Comparison of ENCODE assay signal across 1 mouse cellular context in the genomic region with DNA sequence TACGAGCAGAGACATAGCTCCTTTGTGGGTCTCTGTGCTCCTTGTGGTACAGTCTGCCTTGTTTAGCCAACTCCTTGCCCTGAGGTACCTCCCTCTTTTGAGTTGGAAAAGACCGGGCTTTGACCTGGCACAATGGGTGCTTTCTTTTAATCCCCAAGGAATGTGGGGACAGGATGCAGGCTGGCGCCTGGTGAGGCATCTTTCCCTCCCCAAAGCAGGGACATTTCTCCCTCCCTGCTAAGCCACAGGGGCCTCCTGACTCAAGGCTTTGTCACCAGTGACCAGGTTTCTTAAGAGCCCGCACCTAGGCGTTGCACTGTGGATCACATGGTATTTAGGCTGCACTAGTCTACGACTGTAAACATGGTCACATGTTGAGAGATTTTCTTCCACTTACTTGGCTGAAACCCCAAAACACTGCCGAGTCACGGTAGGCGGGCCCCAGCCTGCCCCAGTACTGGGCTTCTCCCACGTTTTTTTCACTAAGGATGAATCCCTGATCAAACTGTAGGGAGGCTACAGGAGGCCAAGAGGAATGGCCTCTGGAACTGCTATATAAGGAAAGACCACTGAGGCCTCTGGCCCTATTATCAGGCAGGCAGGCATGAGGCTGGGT.
TF ChIP-seq lines count a peak whose summit lies in the region.

No protein-coding gene starts in this region.

TF ChIP-seq in MEL, 35 proteins besides CTCF, POLR2A, EP300 and RAD21:
- TF ChIP-seq ZKSCAN1 (IDR thresholded peaks at IDR 0.05; ENCODE audit: low read depth, low read length) (no peak), MYB (IDR thresholded peaks at IDR 0.05; ENCODE audit: low read depth, low read length) (no peak), ELF1 (IDR thresholded peaks at IDR 0.05; ENCODE audit: low read depth, low read length) (no peak), SIN3A (IDR thresholded peaks at IDR 0.05; ENCODE audit: low read length) (peak; percentile 99), JUND (IDR thresholded peaks at IDR 0.05; ENCODE audit: low read depth, low read length) (no peak), USF1 (IDR thresholded peaks at IDR 0.05; ENCODE audit: low read depth, low read length) (peak; percentile 91), MAFK (IDR thresholded peaks at IDR 0.05; ENCODE audit: borderline replicate concordance, low read depth, low read length) (no peak), TCF12 (IDR thresholded peaks at IDR 0.05; ENCODE audit: low read depth, low read length) (no peak), TAL1 (IDR thresholded peaks at IDR 0.05; ENCODE audit: low read length) (no peak), ZMIZ1 (IDR thresholded peaks at IDR 0.05; ENCODE audit: low read depth, low read length) (no peak), CHD2 (IDR thresholded peaks at IDR 0.05; ENCODE audit: low read length) (no peak), USF2 (IDR thresholded peaks at IDR 0.05; ENCODE audit: borderline replicate concordance in 1 of 2, insufficient read depth in 1 of 2, low read depth in 1 of 2, low read length in 2 of 2) (peak; percentile 38 to 64; a peak in 3 of 4 replicates), MAX (IDR thresholded peaks at IDR 0.05; ENCODE audit: low read length) (peak; percentile 98), SMC3 (IDR thresholded peaks at IDR 0.05; ENCODE audit: low read depth, low read length) (no peak), MAZ (IDR thresholded peaks at IDR 0.05; ENCODE audit: low read depth, low read length) (no peak), HCFC1 (IDR thresholded peaks at IDR 0.05; ENCODE audit: low read depth, low read length) (0 out of 2 replicates have a peak, but pooled peaks have one; percentile 27), NELFE (IDR thresholded peaks at IDR 0.05; ENCODE audit: low read depth, low read length) (no peak; the same call in 1 of the 2 replicates), MYC (IDR thresholded peaks at IDR 0.05; ENCODE audit: low read depth, low read length) (0 out of 2 replicates have a peak, but pooled peaks have one; percentile 53), POLR2AphosphoS5 (IDR thresholded peaks at IDR 0.05; ENCODE audit: borderline replicate concordance, low read depth, low read length) (no peak), UBTF (IDR thresholded peaks at IDR 0.05; ENCODE audit: borderline replicate concordance, insufficient read depth, low read depth, low read length) (no peak), CHD1 (IDR thresholded peaks at IDR 0.05; ENCODE audit: low read depth, low read length) (no peak), GABPA (IDR thresholded peaks at IDR 0.05; ENCODE audit: low read depth, low read length) (0 out of 2 replicates have a peak, but pooled peaks have one; percentile 19), ZC3H11A (IDR thresholded peaks at IDR 0.05; ENCODE audit: low read depth, low read length) (no peak), TBP (IDR thresholded peaks at IDR 0.05; ENCODE audit: low read depth, low read length) (no peak), POLR2AphosphoS2 (IDR thresholded peaks at IDR 0.05; ENCODE audit: low read length) (no peak), MXI1 (IDR thresholded peaks at IDR 0.05; ENCODE audit: low read depth, low read length) (peak; percentile 99), E2F4 (IDR thresholded peaks at IDR 0.05; ENCODE audit: borderline replicate concordance, low read depth, low read length) (no peak), RCOR1 (IDR thresholded peaks at IDR 0.05; ENCODE audit: low read depth, low read length) (no peak), ZNF384 (IDR thresholded peaks at IDR 0.05; ENCODE audit: low read depth, low read length) (peak; percentile 67), KAT2A (conservative IDR thresholded peaks at IDR 0.05; ENCODE audit: low read depth, low read length) (no peak), NRF1 (IDR thresholded peaks at IDR 0.05; ENCODE audit: insufficient read depth, low read depth, low read length, poor library complexity, severe bottlenecking) (no peak), GATA1 (IDR thresholded peaks at IDR 0.05; ENCODE audit: low read depth, low read length) (no peak), BHLHE40 (IDR thresholded peaks at IDR 0.05; ENCODE audit: borderline replicate concordance, low read depth, low read length) (no peak), MEF2A (IDR thresholded peaks at IDR 0.05; ENCODE audit: extremely low read depth, insufficient replicate concordance, low read depth, low read length, poor library complexity, severe bottlenecking) (no peak), ETS1 (IDR thresholded peaks at IDR 0.05; ENCODE audit: low read depth, low read length) (no peak; the same call in 1 of the 2 replicates)
